Mouse (Mus musculus): ENCODE measurements at regions not wholly inside any gene's neighbourhood (a gene's known extent, or its start where the extent isn't known, plus 50 kb on each side); places are given as distances from the start of the nearest gene placed in this dataset.

- in situ Hi-C loops (cut with MboI; ENCODE audit: low sequenced_read_pairs in 2 of 2, unreplicated experiment in 2 of 2) = no loop called here
- H3K9me3 ChIP-seq (ENCODE audit: control insufficient read depth, insufficient read depth, low read depth, low read length) = no peaks in the 10 kb centered on the region
- TF ChIP-seq ZC3H11A (IDR thresholded peaks at IDR 0.05; ENCODE audit: borderline replicate concordance, low read depth, low read length) (no peak), CHD2 (IDR thresholded peaks at IDR 0.05; ENCODE audit: low read depth, low read length) (no peak), HCFC1 (IDR thresholded peaks at IDR 0.05; ENCODE audit: borderline replicate concordance, insufficient read depth, low read length) (no peak), ZNF384 (IDR thresholded peaks at IDR 0.05; ENCODE audit: low read depth, low read length) (no peak), MAFK (IDR thresholded peaks at IDR 0.05; ENCODE audit: insufficient read depth, low read depth, low read length) (no peak)
- no peak overlapping the region for H3K9ac ChIP-seq (ENCODE audit: insufficient read depth, low read depth, low read length, poor library complexity, severe bottlenecking)
- no peaks in the 10 kb centered on the region for H3K4me1 ChIP-seq (ENCODE audit: control insufficient read depth in 2 of 2, insufficient read depth in 2 of 2, low read length in 2 of 2, poor library complexity in 1 of 2)
- peaks cover 1% of the 10 kb centered on the region; the same call in 1 of the 2 replicates for H3K36me3 ChIP-seq (ENCODE audit: control insufficient read depth, insufficient read depth, low read length, poor library complexity, severe bottlenecking)
- H3K27ac ChIP-seq (ENCODE audit: insufficient read depth, low read depth, low read length, poor library complexity, severe bottlenecking) = no peak overlapping the region
- H3K4me3 ChIP-seq (ENCODE audit: insufficient read depth in 1 of 2, low read depth in 1 of 2, low read length in 2 of 2, poor library complexity in 1 of 2, severe bottlenecking in 1 of 2) = no peak overlapping the region
- DNase-seq (ENCODE audit: low read depth, low spot score) = no peak
Observed at GRCm38 (mm10) chr12:63490405-63490804, 984.1 kb downstream of the Fscb start.

- Histone ChIP-seq H3K27ac (ENCODE audit: insufficient read depth, low read depth, low read length, poor library complexity, severe bottlenecking) (no peak overlapping the region), H3K9ac (ENCODE audit: insufficient read depth, low read depth, low read length, poor library complexity, severe bottlenecking) (no peak overlapping the region), H3K4me1 (ENCODE audit: control insufficient read depth in 2 of 2, insufficient read depth in 2 of 2, low read length in 2 of 2, poor library complexity in 1 of 2) (peaks cover 2 to 6% of the 10 kb centered on the region in 2 experiments; a peak in 2 of 4 replicates), H3K9me3 (ENCODE audit: control insufficient read depth, insufficient read depth, low read depth, low read length) (no peaks in the 10 kb centered on the region), H3K4me3 (ENCODE audit: insufficient read depth in 1 of 2, low read depth in 1 of 2, low read length in 2 of 2, poor library complexity in 1 of 2, severe bottlenecking in 1 of 2) (no peak overlapping the region), H3K36me3 (ENCODE audit: control insufficient read depth, insufficient read depth, low read length, poor library complexity, severe bottlenecking) (no peaks in the 10 kb centered on the region)
- peak; percentile 15 for DNase-seq (ENCODE audit: low read depth, low spot score)
- in situ Hi-C loops (cut with MboI; ENCODE audit: low sequenced_read_pairs in 2 of 2, unreplicated experiment in 2 of 2) = no loop called here
- TF ChIP-seq ZNF384 (IDR thresholded peaks at IDR 0.05; ENCODE audit: low read depth, low read length) (no peak), ZC3H11A (IDR thresholded peaks at IDR 0.05; ENCODE audit: borderline replicate concordance, low read depth, low read length) (no peak)
Observed at GRCm38 (mm10) chr12:63484087-63484486, 990.4 kb downstream of the Fscb start.

GRCm38 (mm10) chr12:63468936-63469335 is 1005.6 kb downstream of the Fscb start:
- no peak for TF ChIP-seq CHD2 (IDR thresholded peaks at IDR 0.05; ENCODE audit: low read depth, low read length)
- TF ChIP-seq ZC3H11A (IDR thresholded peaks at IDR 0.05; ENCODE audit: borderline replicate concordance, low read depth, low read length) = no peak

More at GRCm38 (mm10) chr12:63468936-63469335, 1005.6 kb downstream of the Fscb start:
- no peak overlapping the region for H3K4me3 ChIP-seq (ENCODE audit: insufficient read depth in 1 of 2, low read depth in 1 of 2, low read length in 2 of 2, poor library complexity in 1 of 2, severe bottlenecking in 1 of 2)
- no peaks in the 10 kb centered on the region for H3K36me3 ChIP-seq (ENCODE audit: control insufficient read depth, insufficient read depth, low read length, poor library complexity, severe bottlenecking)
- peak; percentile 27 for DNase-seq (ENCODE audit: low read depth, low spot score)
- H3K9me3 ChIP-seq (ENCODE audit: control insufficient read depth, insufficient read depth, low read depth, low read length) = no peaks in the 10 kb centered on the region
- no peak overlapping the region for H3K9ac ChIP-seq (ENCODE audit: insufficient read depth, low read depth, low read length, poor library complexity, severe bottlenecking)
- in situ Hi-C loops (cut with MboI; ENCODE audit: low sequenced_read_pairs in 2 of 2, unreplicated experiment in 2 of 2) = no loop called here
- no peak overlapping the region for H3K27ac ChIP-seq (ENCODE audit: insufficient read depth, low read depth, low read length, poor library complexity, severe bottlenecking)
- no peaks in the 10 kb centered on the region for H3K4me1 ChIP-seq (ENCODE audit: control insufficient read depth in 2 of 2, insufficient read depth in 2 of 2, low read length in 2 of 2, poor library complexity in 1 of 2)
